Mouse (Mus musculus): ENCODE measurements around the gene Mlf2.
"Not testable (repeated sequence)": the region's sequence is repeated elsewhere in the genome, so short reads cannot be mapped to it uniquely, and the experiment has no call there.

Gene Mlf2

GRCm38 (mm10) chr6:124930754-124931524, at the start of gene Mlf2:
Mlf2 (plus strand) TSS chr6:124931386.
- peak; percentile 100 for DNase-seq

GRCm38 (mm10) chr6:124881821-124882220, 49.4 kb upstream of the Mlf2 start:
- no peak for DNase-seq

- no peak for DNase-seq
Observed at GRCm38 (mm10) chr6:124883351-124883750, 47.8 kb upstream of the Mlf2 start.

GRCm38 (mm10) chr6:124884714-124885500, 46.3 kb upstream of the Mlf2 start:
- peak; percentile 87 for DNase-seq

GRCm38 (mm10) chr6:124885956-124886381, 45.2 kb upstream of the Mlf2 start:
- no peak for DNase-seq

- no peak for DNase-seq
Observed at GRCm38 (mm10) chr6:124887986-124888385, 43.2 kb upstream of the Mlf2 start, which contains the start of gene Cd4. Cd4 (minus strand) TSS chr6:124888221.

GRCm38 (mm10) chr6:124888555-124889125, 42.5 kb upstream of the Mlf2 start:
- DNase-seq: no peak

GRCm38 (mm10) chr6:124890997-124891396, 40.2 kb upstream of the Mlf2 start:
- no peak for DNase-seq

GRCm38 (mm10) chr6:124894113-124894512, 37.1 kb upstream of the Mlf2 start:
- not testable (repeated sequence) for DNase-seq

- no peak for DNase-seq
Observed at GRCm38 (mm10) chr6:124898359-124898758, 32.8 kb upstream of the Mlf2 start.

GRCm38 (mm10) chr6:124900056-124900800, 31.0 kb upstream of the Mlf2 start:
- peak in 1 of 2 experiments; percentile 34 for DNase-seq

GRCm38 (mm10) chr6:124900801-124901480, 30.2 kb upstream of the Mlf2 start:
- no peak for DNase-seq

- DNase-seq: no peak
Observed at GRCm38 (mm10) chr6:124901851-124902250, 29.3 kb upstream of the Mlf2 start.

- DNase-seq: peak; percentile 98 to 99
Observed at GRCm38 (mm10) chr6:124903580-124904151, 27.5 kb upstream of the Mlf2 start.

GRCm38 (mm10) chr6:124904161-124904981, 26.8 kb upstream of the Mlf2 start:
- peak; percentile 70 to 79 for DNase-seq

- no peak for DNase-seq
Observed at GRCm38 (mm10) chr6:124904991-124905860, 26.0 kb upstream of the Mlf2 start.

- no peak for DNase-seq
Observed at GRCm38 (mm10) chr6:124907767-124908166, 23.4 kb upstream of the Mlf2 start.

GRCm38 (mm10) chr6:124910032-124910431, 21.2 kb upstream of the Mlf2 start:
- no peak for DNase-seq

- DNase-seq: no peak
Observed at GRCm38 (mm10) chr6:124911533-124912218, 19.5 kb upstream of the Mlf2 start, which contains the start of gene Lag3. Lag3 (minus strand) TSS chr6:124911705.
